Mouse (Mus musculus): ENCODE measurements around the gene Uspl1.
A peak's percentile ranks its signal among the peaks of the same experiment; 100 is the strongest.

The Uspl1 gene

DNA sequence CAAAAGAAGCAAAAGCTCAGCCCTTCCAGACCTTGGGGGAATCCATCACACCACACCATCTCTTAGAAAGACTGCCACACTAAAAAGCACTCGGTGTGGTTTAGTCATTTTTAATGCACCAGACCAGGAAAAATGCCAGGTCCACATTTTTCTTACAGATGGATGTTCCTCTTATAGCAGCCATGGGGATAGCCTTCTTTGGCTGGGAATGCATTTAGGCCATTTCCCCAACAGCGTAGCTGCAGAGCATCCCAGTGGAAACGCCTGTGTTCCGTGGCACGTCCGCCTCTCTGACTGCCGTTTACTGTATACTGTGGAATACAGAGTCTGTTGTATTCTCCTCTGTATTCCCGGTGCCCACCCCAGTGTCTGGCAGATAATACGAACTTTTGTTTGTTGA, 15.3 kb upstream of the Uspl1 start:
- no peak for DNase-seq

DNA sequence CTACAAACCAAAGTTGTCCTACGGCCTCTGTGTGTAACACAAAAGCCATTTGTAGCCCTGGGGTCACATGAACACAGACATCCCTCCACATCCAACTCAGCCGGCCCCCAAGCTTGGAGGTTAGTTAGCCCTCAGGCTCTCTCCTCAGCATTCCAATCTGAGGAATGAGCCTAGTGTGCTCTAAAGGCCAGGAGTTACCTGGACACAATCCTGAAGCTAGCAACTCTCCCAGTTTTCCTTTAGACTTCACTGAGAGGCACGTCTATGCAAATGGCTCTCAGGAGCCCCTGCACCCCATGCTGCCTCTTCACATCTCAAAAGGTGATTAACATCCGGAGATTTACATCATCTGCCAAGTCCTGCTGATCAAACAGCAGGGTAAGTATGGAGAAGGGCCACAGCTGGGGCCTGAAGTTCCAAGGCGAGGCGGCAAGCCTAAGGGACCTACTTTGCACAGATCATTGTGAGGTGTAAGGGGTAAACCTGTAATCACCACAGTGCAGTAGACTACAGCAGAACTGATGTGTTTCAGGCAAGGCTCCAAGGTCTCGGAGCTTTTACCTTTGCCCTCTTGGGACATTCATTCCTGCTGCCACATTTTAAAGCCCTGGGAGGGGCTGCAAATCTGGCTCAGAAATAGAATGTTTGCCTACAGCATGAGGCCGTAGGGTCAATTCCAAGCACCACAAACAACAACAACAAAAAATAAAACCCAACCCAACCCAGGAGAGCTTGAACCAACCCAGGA, 13.1 kb upstream of the Uspl1 start:
- DNase-seq, result no peak

DNA sequence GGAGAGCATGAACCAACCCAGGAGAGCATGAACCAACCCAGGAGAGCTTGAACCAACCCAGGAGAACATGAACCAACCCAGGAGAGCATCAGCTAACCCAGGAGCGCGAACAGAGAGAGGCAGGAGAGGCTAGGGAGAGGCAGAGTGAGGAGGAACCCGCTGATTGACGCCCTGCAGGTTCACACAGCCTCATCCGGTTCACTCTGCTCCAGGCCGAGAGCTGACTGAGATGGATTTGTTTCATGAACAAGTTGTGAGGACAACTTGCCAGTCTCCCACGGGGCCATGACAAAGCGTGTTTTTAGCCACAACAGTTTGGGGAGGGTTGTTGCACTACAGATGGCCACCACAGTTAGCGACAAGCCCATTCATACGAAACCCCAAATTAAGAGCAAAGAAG, 11.9 kb upstream of the Uspl1 start:
- no peak for DNase-seq

DNA sequence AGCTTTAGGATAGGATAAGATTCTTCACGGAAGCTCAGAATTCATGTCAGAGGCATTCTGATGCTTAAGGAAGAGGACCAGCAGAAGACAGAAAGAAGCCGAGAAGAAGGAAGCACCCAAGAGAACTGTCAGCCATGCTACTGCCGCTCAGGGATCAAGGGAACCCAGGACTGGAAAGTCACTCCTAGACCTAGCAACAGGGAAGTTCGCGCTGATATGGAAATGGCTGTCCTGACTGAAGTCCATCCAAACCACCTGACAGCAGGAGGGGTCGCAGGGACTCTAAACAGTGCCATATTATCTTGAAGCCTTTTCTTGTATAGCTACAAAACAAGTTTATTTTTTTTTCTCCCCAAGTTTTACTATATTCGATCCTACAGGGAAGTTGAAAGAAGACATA, 9.6 kb upstream of the Uspl1 start:
- no peak for DNase-seq

DNA sequence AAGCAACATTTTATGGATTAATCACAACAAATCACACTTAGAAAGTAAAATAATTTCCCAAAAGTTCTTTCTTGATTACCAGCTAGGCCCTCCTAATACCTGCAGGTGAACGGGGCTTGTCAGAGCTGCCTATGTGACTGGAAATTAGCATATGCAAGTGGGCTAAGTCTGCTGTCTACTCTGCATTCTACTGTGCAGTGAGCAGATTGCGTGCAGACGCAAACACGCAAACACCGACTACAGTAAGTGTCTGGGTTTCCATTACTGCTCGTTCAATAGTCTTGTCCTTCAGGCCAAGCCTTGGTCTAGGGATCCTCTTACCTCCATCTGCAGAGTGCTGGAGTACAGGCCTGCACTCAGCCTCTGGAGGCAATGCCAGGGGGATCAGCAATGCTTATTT, 8.4 kb upstream of the Uspl1 start:
- DNase-seq, result no peak

DNA sequence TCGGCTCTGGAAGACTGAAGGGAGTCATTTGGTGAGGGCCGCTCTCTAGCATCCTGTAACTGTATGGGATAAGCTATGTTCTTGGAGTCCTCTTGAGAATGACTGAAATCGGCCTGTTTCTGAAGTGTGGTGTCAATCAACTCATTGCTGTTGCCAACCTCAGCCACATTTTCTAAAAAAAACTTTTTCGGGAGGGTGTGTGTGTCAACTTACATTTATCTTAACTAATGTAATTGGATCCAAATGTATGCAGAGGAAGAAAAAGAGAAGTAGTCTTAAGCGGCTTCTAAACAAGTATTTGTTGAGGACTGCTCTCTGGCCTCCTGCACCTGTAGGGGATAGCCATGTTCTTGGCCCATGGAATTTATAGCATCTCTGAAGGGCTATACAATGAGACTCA, 6.1 kb upstream of the Uspl1 start:
- no peak for DNase-seq

DNA sequence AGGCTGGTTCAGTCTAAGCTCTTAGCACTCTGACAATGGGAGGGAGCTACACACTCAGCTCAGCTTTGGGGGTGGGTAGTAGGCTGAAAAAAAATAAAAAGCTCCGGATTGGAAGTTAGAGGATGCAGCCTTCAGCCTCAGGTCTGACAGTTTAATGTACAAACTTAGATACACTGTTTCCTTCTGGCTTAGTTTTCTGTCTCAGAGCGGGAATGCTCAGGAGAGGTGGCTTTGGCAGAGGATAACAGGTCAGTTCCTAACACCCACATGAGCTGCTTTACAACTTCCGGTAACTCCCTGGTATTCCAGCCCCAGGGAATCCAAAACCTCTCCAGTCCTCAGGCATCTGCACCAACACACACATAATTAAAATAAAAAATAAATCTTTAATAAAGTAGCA, 4.3 kb upstream of the Uspl1 start:
- no peak for DNase-seq

DNA sequence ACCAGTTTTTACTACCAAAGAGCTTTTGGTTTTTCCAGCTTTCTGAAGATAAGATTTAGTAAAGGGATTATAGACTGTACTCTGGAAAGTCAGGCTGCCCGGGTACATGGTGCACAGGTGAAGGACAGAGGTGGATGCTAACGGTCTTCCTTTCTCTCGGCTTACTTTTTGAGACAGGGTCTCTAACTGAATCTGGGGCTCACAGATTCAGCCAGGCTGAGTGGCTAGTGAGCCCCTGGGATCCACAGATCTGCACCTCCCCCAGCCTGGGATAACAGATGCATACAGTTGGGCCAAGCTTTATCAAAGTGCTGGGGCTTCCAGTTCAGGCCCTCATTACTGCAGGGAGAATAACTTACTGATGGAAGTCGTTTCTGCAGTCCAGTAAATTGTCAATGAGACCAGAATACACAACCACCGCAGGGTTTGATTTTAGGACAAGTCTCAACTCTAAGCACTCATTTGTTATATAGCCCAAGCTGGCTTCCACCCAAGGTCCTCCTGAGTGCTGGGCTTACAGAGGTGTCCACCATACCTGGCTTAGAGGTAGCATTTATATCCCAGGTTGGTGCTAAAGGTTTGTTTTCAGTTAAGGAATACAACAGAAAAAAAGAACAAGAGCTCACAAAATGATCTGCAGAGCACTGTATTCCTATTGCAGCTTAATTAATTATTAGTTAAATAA, 1.8 kb upstream of the Uspl1 start:
- DNase-seq, result no peak

DNA sequence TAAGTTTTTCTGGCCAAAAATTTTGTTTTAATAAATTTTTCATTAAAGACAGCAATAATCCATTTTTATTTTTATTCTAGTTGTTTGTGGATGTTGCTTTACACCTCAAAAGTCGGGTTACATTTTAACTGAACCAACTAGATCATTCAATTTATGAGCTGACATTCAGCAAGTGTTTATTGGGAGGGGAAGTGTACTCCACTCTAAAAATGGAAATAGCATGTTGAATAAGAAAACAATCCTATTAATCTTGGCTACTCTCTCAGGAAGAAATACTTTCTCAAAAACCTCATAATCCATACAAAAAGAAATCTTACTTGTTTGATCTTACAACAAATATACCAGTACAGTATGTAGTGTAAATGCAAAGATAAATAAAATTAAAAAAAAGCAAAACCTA, 1.0 kb upstream of the Uspl1 start:
- DNase-seq, result no peak

DNA sequence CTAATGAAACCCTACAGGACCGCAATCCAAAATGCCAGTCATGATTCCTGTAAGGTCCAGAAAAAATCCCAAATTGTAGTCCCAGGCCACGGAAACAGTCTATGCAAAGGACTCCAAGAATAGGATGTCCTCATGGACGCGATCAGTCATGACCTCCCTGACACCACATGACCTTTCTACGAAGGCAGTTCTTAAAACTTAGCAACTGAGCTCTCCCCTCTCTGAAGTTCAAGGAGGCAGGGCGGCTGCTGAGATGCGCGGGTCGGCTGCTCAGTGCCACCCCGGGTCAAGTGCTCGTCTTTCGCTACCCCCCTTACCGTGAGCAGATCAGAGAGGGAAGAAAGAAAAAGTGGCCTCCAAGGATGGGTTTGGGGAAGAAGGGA, 438 bp upstream of the Uspl1 start:
- no peak for DNase-seq

DNA sequence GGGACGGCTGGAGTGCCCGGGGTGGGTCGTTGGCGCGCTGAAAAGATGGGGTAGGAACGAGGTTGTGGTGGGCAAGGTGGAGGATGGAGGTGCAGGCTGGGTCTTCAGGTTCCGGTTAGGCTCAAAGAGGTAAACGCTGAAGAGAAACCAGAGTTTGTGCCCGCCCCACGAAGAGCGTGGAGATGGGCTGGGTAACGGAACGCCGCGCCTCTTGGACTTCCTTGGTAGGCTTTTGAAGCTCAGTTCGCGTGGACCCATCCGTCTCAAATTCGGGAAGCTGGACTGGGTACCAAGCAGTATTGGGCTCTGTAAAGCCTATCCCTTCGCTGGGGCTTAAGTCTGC, 665 bp downstream of the Uspl1 start:
- DNase-seq, result peak in 1 of 2 experiments; percentile 81

DNA sequence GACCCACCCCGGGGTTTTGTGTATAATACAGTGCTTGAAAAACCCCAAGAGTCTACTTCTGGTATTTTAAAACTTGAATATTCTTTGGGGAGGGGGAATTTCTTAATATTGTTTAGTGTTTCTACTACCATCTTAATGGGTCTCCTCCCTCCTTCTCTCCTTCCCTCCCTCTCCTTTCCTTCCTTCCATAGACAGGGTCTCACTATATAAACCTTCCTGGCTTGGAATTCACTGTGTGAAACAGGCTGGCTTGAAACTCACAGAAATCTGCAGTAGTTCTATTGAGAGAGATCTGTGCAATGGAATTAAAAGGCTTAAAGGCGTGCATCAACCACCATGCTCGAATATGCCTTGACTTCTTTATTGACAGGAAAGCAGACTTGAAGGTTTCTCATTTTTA, 1.7 kb downstream of the Uspl1 start:
- DNase-seq, result no peak

DNA sequence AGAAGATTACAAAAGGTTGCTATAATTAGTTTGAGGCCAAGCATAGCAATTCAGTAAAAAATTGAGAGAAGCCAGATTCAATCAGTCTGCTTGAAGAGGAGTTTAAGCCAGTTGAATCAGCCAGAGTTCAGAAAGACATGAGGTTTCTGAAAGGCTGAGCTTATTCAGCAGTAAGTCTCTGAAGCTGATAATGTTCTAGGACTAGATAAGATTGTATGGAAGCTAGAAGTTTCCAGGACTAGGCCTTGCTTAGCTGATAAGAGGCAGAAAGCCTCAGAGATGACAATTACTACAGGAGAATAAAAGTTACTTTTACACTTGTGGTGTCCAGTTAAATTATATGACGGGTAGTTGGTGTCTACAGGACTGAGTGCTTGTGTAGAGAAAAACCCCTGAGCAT, 6.0 kb downstream of the Uspl1 start:
- DNase-seq, result no peak

DNA sequence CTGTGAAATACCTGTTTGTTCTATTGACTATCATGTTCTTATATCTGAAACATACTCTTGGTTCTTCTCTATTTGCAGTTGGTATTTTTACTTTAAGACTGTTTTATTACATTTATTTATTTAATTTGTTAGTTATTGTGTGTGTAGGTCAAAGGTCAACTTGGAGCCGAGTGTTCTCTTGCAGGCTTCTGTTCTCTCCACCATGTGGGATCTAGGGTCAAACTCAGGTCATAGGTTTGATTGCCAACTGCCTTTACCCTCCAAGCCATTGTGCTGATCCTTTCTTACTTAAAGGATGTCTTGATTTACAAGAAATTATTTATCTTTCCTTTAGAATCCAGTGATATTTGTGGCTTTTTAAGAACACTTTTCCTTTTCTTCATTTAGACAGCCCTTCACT, 12.5 kb downstream of the Uspl1 start:
- DNase-seq, result no peak

DNA sequence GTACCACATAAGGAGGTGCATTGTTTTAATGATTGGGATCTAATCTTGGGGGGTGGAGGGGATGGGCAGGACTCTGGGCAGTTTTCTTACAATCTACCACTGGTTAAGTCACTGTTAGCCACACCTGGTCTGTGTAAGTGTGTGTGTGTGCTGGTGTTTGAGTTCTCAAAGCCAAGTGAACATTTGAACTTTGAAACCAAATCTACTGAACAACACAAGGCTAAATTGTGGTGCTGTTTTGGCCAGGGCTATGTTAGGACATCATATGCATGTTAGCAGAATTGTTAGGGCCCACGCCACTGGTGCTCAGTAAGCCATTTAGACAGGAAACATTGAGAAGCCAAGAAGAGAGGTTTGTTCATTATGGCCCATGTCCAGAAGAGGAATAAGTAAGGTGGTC, 14.6 kb downstream of the Uspl1 start:
- DNase-seq, result no peak

DNA sequence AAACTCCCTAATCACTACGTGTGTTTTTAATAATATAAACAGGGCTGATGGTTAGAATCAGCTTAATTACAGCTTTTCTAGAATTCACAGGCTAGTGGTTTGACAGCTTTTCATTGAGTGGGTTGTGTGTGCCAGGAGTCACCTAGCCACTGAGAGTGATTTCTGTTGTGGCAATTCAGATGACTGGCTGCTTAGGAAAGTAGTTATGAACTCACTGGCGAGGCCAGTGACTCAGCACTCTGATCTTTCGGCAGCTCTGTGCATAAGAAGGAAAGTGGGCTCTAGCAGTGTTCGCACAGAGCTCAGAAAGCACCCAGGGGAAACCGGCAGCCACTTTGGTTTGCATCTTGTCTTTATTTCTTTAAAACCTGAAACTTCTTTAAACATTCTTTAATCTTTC, 18.8 kb downstream of the Uspl1 start:
- DNase-seq, result no peak

DNA sequence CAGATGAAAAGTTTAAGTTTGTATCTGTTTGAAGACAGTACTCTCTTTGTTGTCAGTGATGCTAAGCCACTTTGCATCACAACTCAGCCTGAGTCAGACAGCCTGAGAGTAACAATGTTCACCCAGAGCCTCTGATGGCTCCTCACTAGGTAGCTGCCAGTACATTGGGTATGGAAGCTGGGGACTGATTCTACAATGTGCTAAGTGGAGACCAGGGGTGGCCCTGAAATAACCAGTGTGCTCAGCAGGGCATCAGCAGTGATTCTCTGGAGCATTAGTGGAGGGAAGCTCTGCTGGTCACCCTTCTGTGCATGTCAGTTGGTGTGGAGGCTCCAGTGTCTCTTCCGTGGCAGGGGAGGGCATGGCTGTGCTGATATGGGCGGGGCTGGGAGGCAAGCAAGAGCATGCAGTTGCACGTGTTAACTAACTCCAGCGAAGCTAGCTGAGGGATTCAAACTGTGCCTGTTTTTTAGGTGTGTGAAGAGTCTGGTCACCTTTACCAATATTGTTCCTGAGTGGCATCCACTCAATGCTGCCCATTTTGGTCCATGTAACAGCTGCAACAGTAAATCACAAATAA, 19.7 kb downstream of the Uspl1 start:
- no peak for DNase-seq

DNA sequence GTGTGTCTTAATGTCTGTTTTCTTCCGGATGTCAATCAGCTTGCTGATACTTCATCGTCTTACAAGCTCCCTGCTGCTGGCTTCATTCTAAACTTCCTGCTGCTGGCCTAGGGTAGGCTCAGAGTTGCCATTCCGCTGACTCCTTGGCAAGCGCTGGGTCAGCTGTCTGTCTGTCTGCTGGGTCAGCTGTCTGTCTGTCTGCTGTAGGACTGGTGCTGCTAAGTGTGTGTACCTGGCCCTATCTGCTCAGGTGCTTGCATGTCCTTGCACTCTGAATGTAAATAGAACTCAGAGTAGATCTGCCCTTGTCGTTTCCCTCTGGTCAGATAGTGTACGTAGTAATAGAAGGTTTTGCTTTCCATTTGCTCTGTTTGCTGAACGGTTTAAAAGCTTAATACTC, 20.7 kb downstream of the Uspl1 start:
- DNase-seq, result no peak

DNA sequence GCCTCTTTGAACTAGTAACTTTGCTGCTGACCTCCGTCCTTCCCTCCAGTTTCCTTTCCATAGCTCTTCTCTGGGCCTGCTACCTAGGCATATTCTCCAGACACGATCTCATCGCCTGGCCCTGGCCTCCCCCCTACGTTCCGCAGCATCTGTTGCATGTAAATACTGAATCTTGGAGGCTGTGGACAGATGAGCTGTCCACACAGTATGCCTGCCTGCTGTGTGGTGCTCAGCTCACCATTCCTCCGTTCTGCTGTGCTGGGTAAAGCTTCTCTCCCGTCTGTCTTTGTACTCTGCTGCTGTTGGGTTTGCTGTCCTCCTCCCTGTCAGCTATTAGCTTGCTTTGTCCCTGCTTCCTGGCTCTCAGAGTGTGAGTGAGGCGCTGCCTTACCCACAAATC, 21.1 kb downstream of the Uspl1 start:
- no peak for DNase-seq

DNA sequence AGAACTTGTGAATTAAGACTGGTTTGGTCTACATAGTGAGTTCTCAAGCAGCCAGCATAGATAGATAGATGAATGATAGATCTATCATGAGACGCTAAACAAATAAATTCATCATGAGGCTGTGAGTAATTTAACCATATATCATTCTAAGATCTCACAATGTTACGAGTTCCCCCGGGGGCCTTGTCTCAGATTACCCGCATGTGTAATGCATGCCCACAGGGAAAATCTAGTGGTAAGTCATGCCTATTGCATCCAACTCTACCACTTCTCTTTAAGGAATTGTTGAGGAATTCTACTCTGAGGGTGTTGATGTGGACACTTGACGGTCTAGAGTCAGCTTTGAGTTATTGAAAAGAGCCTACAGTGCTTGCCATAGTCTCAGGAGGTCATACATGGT, 22.1 kb downstream of the Uspl1 start:
- DNase-seq, result no peak

DNA sequence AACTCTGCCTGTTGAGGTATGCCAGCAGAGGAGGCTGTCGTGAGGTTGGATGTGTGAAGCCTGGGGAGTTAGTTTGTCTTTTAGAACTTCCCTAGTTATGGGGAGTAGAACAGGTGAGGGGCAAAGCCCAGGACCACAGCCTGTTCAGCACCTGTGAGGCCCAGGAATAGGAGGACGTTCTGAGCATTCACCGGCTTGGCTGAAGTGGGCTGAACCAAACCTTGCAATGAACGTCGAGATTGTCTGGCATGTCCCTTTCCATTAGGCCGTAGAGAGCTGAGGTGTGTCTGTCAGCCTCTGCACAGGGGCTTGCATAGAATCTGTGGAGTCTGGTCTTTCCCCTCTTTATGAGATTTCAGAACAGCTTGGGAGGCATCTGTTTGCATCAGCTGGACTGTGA, 23.5 kb downstream of the Uspl1 start:
- no peak for DNase-seq

DNA sequence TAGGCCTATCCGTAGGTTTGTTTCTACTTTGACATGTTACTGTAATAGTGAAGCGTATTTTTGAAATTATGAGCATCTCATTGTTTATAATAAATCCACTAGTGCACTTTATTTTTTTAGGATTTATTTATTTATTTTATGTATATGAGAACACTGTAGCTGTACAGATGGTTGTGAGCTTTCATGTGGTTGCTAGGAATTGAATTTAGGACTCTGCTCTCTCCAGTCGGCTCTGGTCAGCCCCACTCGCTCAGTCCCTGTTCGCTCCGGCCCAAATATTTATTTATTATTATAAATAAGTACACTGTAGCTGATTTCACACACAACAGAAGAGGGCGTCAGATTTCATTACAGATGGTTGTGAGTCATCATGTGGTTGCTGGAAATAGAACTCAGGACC, 24.6 kb downstream of the Uspl1 start:
- DNase-seq, result no peak

DNA sequence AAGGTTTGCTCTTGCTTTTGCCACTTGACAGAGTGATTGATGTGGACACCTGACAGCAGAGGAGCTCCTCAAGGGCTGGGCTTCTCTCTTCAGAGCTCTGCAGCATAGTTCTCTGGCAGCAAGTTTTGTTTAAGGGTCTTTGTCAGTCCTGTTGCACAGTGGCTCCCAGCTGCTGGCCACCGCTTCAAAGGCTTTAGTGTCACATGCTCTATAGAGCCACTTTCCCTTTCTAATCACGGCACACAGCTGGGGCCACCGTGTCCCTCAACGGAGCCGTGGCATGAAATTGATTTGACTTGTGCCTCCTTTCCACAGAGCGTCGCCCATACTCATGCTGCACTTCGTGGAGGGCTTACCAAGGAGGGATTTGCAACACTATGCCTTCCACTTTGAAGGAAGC, 25.2 kb downstream of the Uspl1 start:
- no peak for DNase-seq

DNA sequence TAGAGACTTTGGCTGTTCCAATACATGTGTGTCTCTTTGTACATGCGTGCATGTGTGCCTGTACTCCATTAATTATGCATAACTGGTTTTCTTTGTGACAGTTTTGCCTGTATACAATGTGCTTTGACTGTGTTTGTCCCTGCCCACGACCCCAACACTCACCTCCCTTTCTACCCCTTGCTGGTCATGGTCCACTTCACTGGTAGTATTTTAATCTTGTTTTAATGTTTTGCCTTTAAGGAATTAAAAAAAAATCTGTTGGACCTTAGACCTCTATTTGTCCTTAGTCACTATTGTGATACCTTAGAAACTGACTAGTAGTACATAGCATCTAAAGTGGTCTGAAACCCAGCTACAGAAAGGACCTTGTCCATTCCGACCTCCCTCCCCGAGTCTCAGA, 26.9 kb downstream of the Uspl1 start:
- no peak for DNase-seq

DNA sequence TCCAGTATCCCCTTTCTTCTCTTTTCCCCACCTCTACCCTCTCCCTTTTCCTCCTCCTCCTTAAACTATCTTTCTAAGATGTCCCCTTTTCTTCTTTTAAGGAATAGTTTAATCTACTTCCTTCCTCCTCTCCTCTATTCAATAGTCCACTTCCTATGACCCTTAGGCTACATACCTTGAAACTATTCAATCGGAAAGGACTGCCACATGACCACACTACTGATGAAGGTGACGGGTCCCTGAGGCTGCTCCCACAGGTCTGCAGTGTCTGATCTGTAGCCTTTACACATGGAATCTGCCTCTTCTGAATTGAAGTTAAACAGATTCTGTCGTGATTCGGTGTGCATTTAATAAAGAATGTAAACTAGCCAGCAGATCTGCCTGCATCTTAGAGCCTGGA, 28.7 kb downstream of the Uspl1 start:
- no peak for DNase-seq

Measured in thymus, postnatal 36 days (tissue).